Mouse (Mus musculus) embryonic facial prominence, embryonic 10.5 days (tissue): ENCODE results near the gene Srp54a. TPM values are rescaled to one million over a fixed set of nuclear protein-coding genes. Genes with fewer than 3 reads are reported as not detected.
"Not testable (repeated sequence)": the region's sequence is repeated elsewhere in the genome, so short reads cannot be mapped to it uniquely, and the experiment has no call there.

Experiments used
- DNase-seq: peaks from one replicate; pipeline ENCODE4 v3.0.0-alpha.2; 2017; ENCODE audit warnings: low spot score
- H3K27ac ChIP-seq: fragments of 300-500 bp; sonication (generic); replicated peaks from 2 replicates; pipeline ENCODE4 v1.5.1; 2016; ENCODE audit warnings: mild to moderate bottlenecking
- H3K27me3 ChIP-seq: fragments of 300-500 bp; sonication (generic); replicated peaks from 2 replicates; pipeline ENCODE4 v1.6.1; 2016; ENCODE audit warnings: low read depth, mild to moderate bottlenecking; ENCODE audit not compliant: poor library complexity, severe bottlenecking
- H3K36me3 ChIP-seq: fragments of 300-500 bp; sonication (generic); replicated peaks from 2 replicates; pipeline ENCODE4 v1.6.1; 2016; ENCODE audit warnings: mild to moderate bottlenecking, moderate library complexity
- H3K4me1 ChIP-seq: fragments of 300-500 bp; sonication (generic); 2 replicates; pipeline ENCODE4 v1.6.1; 2016
- H3K4me3 ChIP-seq: fragments of 300-500 bp; sonication (generic); 2 replicates; pipeline ENCODE4 v1.5.1; 2016; ENCODE audit warnings: mild to moderate bottlenecking, moderate library complexity
- H3K9me3 ChIP-seq: fragments of 300-500 bp; sonication (generic); 2 replicates; pipeline ENCODE4 v1.6.1; 2016; ENCODE audit warnings: mild to moderate bottlenecking
- WGBS: fragments of 180-500 bp; shearing (Covaris S2); methylation state at CpG from one replicate; pipeline ENCODE4 v1.1.7; 2016; 5-methylcytosine and 5-hydroxymethylcytosine counted together
- polyA plus RNA-seq: library from polyadenylated mRNA; unstranded; fragments of >200 nt; fragmentation: Nextera tagmentation; extraction: Ambion mirVana; gene quantifications from 2 replicates; pipeline ENCODE4 v1.2.1, GENCODE M21; 2016

Srp54a gene
- polyA plus RNA-seq, 1 experiment from 2014 or later: 156 TPM

- H3K4me1 ChIP-seq, H3K27ac ChIP-seq, DNase-seq, H3K9me3 ChIP-seq, H3K36me3 ChIP-seq, H3K27me3 ChIP-seq: not testable (repeated sequence)
- peak overlapping the region; percentile 48 for H3K4me3 ChIP-seq
- 1% methylated on average over 12 of the region's 24 CpGs for WGBS
Observed at GRCm38 (mm10) chr12:55155449-55155783, 75.4 kb downstream of the Srp54a start.

Other genes with a start within 250 kb of the Srp54a start
- 159 and 165 TPM in 2 replicates for gene Cfl2, start 217.4 kb upstream of the Srp54a start, polyA plus RNA-seq
- gene Gm20403, start 93.7 kb upstream of the Srp54a start, polyA plus RNA-seq: not detected in 2 replicates
- gene Baz1a, start 65.9 kb upstream of the Srp54a start, polyA plus RNA-seq: 34.5 and 38.0 TPM in 2 replicates
- 45.6 and 49.1 TPM in 2 replicates for gene 2700097O09Rik, start 152 bp upstream of the Srp54a start, polyA plus RNA-seq
- 9.6 and 10.1 TPM in 2 replicates for gene Fam177a, start 44.2 kb downstream of the Srp54a start, polyA plus RNA-seq
- 40.9 and 46.3 TPM in 2 replicates for gene Srp54b, start 74.8 kb downstream of the Srp54a start, polyA plus RNA-seq
- gene 1700047I17Rik2, start 119.3 kb downstream of the Srp54a start, polyA plus RNA-seq: 5.1 and 7.6 TPM in 2 replicates
- gene Srp54c, start 149.9 kb downstream of the Srp54a start, polyA plus RNA-seq: 51.9 and 54.2 TPM in 2 replicates
- gene 1110008L16Rik, start 219.3 kb downstream of the Srp54a start, polyA plus RNA-seq: 18.9 and 19.6 TPM in 2 replicates
- 22.2 and 23.0 TPM in 2 replicates for gene Ppp2r3c, start 222.7 kb downstream of the Srp54a start, polyA plus RNA-seq